ENCODE assay signal across 24 mouse cellular contexts in the genomic region with DNA sequence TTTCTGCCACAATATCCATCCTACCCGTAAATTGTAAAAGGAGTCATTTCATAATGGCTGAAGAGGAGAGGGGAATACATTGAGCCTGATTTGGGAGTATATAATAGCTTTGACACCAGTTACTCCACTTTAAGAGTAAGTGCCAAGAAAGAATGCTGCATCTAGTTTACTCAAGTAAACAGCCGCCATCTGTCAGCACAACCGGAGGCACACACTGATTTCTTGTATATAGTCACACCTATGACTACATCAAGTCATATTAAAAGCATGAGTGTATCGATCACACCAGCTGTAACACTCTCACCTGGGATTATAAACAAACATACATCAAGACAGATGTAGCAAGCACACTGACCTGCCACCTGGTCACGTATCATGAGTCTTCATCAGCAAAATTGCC. TPM values are rescaled to one million over a fixed set of nuclear protein-coding genes. Genes with fewer than 3 reads are reported as not detected.
DNase-seq lines count a peak whose midpoint lies in the region; ATAC-seq and TF ChIP-seq lines count a peak whose summit lies in the region.
"Had no signal": no experiment of that assay in that cellular context is flagged by ENCODE, and none has a peak within 500 bp of the region (broad histone marks: within the 10 kb centered on the region; RNA-seq: fewer than 3 reads in every experiment).

No protein-coding gene starts in this region.

- H3K9me3 ChIP-seq in forebrain, embryonic 13.5 days (replicated peaks), result no peaks in the 10 kb centered on the region
- H3K9me3 ChIP-seq in forebrain, embryonic 10.5 days, result no peaks in the 10 kb centered on the region
- H3K9me3 ChIP-seq in forebrain, embryonic 15.5 days, result no peaks in the 10 kb centered on the region
- H3K9me3 ChIP-seq in forebrain, embryonic 11.5 days (ENCODE audit: control insufficient read depth, low read length), result no peaks in the 10 kb centered on the region
- no peaks in the 10 kb centered on the region for H3K9me3 ChIP-seq in hindbrain, postnatal 0 days (ENCODE audit: low read length)
- no peaks in the 10 kb centered on the region for H3K9me3 ChIP-seq in hindbrain, embryonic 13.5 days
- no peaks in the 10 kb centered on the region for H3K9me3 ChIP-seq in forebrain, postnatal 0 days (ENCODE audit: low read length)
- H3K9me3 ChIP-seq: embryonic facial prominence, embryonic 10.5 days; embryonic facial prominence, embryonic 12.5 days; G1E had no signal

- H3K4me3 ChIP-seq in forebrain, embryonic 13.5 days, result no peak overlapping the region
- H3K4me3 ChIP-seq in forebrain, embryonic 10.5 days, result no peak overlapping the region
- no peak overlapping the region for H3K4me3 ChIP-seq in forebrain, embryonic 15.5 days
- H3K4me3 ChIP-seq in forebrain, embryonic 11.5 days (ENCODE audit: low read depth, low read length), result no peak overlapping the region
- no peak overlapping the region for H3K4me3 ChIP-seq in hindbrain, postnatal 0 days (ENCODE audit: low read length)
- no peak overlapping the region for H3K4me3 ChIP-seq in hindbrain, embryonic 13.5 days
- H3K4me3 ChIP-seq in forebrain, postnatal 0 days (ENCODE audit: low read depth, low read length), result no peak overlapping the region
- H3K4me3 ChIP-seq: embryonic facial prominence, embryonic 10.5 days; embryonic facial prominence, embryonic 12.5 days had no signal

- ATAC-seq in forebrain, embryonic 13.5 days, result peak; percentile 57; the same call in 1 of the 2 replicates
- peak; percentile 43 for ATAC-seq in forebrain, embryonic 15.5 days (replicated peaks)
- no peak for ATAC-seq in forebrain, embryonic 11.5 days (replicated peaks; ENCODE audit: low FRiP score)
- no peak for ATAC-seq in hindbrain, postnatal 0 days
- ATAC-seq in hindbrain, embryonic 13.5 days (ENCODE audit: low FRiP score), result no peak
- ATAC-seq in forebrain, postnatal 0 days, result peak; percentile 23; the same call in 1 of the 2 replicates
- ATAC-seq: activated CD4-positive, CD25-positive, alpha-beta regulatory T cell, adult 4 months; CD4-positive, CD25-positive, alpha-beta regulatory T cell, adult 4 months; Patski had no signal

- H3K36me3 ChIP-seq in forebrain, embryonic 13.5 days (ENCODE audit: poor library complexity, severe bottlenecking), result no peaks in the 10 kb centered on the region
- no peaks in the 10 kb centered on the region for H3K36me3 ChIP-seq in forebrain, embryonic 10.5 days (replicated peaks)
- H3K36me3 ChIP-seq in forebrain, embryonic 15.5 days, result no peaks in the 10 kb centered on the region
- H3K36me3 ChIP-seq in forebrain, embryonic 11.5 days (ENCODE audit: control insufficient read depth, insufficient read depth, low read length), result no peaks in the 10 kb centered on the region
- no peaks in the 10 kb centered on the region for H3K36me3 ChIP-seq in hindbrain, postnatal 0 days (ENCODE audit: insufficient read depth, low read length)
- H3K36me3 ChIP-seq in hindbrain, embryonic 13.5 days, result no peaks in the 10 kb centered on the region
- no peaks in the 10 kb centered on the region for H3K36me3 ChIP-seq in forebrain, postnatal 0 days (ENCODE audit: insufficient read depth)
- H3K36me3 ChIP-seq: embryonic facial prominence, embryonic 10.5 days; embryonic facial prominence, embryonic 12.5 days; G1E had no signal

- H3K27me3 ChIP-seq in forebrain, embryonic 13.5 days, result no peaks in the 10 kb centered on the region
- no peaks in the 10 kb centered on the region for H3K27me3 ChIP-seq in forebrain, embryonic 10.5 days (ENCODE audit: poor library complexity, severe bottlenecking)
- no peaks in the 10 kb centered on the region for H3K27me3 ChIP-seq in forebrain, embryonic 15.5 days
- H3K27me3 ChIP-seq in forebrain, embryonic 11.5 days (ENCODE audit: control insufficient read depth, insufficient read depth, low read length), result no peaks in the 10 kb centered on the region
- H3K27me3 ChIP-seq in hindbrain, postnatal 0 days (ENCODE audit: insufficient read depth, low read length), result no peaks in the 10 kb centered on the region
- H3K27me3 ChIP-seq in hindbrain, embryonic 13.5 days, result no peaks in the 10 kb centered on the region
- no peaks in the 10 kb centered on the region for H3K27me3 ChIP-seq in forebrain, postnatal 0 days (ENCODE audit: insufficient read depth, low read length)
- H3K27me3 ChIP-seq: CH12.LX, Patski had no signal

- no peaks in the 10 kb centered on the region for H3K4me1 ChIP-seq in forebrain, embryonic 13.5 days
- H3K4me1 ChIP-seq in forebrain, embryonic 10.5 days, result no peaks in the 10 kb centered on the region
- H3K4me1 ChIP-seq in forebrain, embryonic 15.5 days, result peaks cover 4% of the 10 kb centered on the region; the same call in 1 of the 2 replicates
- no peaks in the 10 kb centered on the region for H3K4me1 ChIP-seq in forebrain, embryonic 11.5 days (replicated peaks; ENCODE audit: control insufficient read depth, insufficient read depth, low read length)
- 0 out of 2 replicates have a peak, but pooled peaks cover 3% of the 10 kb centered on the region for H3K4me1 ChIP-seq in hindbrain, postnatal 0 days (ENCODE audit: insufficient read depth, low read length)
- H3K4me1 ChIP-seq in hindbrain, embryonic 13.5 days (replicated peaks), result no peaks in the 10 kb centered on the region
- H3K4me1 ChIP-seq in forebrain, postnatal 0 days (ENCODE audit: insufficient read depth), result no peaks in the 10 kb centered on the region

- DNase-seq in forebrain, embryonic 10.5 days (ENCODE audit: extremely low spot score, low spot score), result no peak
- DNase-seq in forebrain, embryonic 11.5 days (ENCODE audit: low spot score), result no peak
- peak; percentile 8 for DNase-seq in hindbrain, postnatal 0 days (ENCODE audit: low spot score)
- no peak for DNase-seq in forebrain, postnatal 0 days
- no peak for DNase-seq in layer of hippocampus, postnatal 36 days
- DNase-seq: adrenal gland, adult 8-10 months; adrenal gland, postnatal 14 days; adrenal gland, postnatal 36 days; B cell, adult 2 months; cerebellum, adult 11-12 months; cerebellum, adult 2 months; cerebellum, adult 9-10 months; cerebellum, postnatal 10 days; cerebellum, postnatal 25 days had no signal

- H3K9ac ChIP-seq in forebrain, embryonic 13.5 days, result no peak overlapping the region
- no peak overlapping the region for H3K9ac ChIP-seq in forebrain, embryonic 15.5 days (replicated peaks)
- no peak overlapping the region for H3K9ac ChIP-seq in forebrain, embryonic 11.5 days (ENCODE audit: low read length)
- H3K9ac ChIP-seq in hindbrain, postnatal 0 days (replicated peaks; ENCODE audit: low read length), result no peak overlapping the region
- no peak overlapping the region for H3K9ac ChIP-seq in hindbrain, embryonic 13.5 days
- no peak overlapping the region for H3K9ac ChIP-seq in forebrain, postnatal 0 days
- H3K9ac ChIP-seq: embryonic facial prominence, embryonic 12.5 days had no signal

- H3K4me2 ChIP-seq in forebrain, embryonic 13.5 days, result no peak overlapping the region
- H3K4me2 ChIP-seq in forebrain, embryonic 15.5 days (replicated peaks), result no peak overlapping the region
- no peak overlapping the region for H3K4me2 ChIP-seq in forebrain, embryonic 11.5 days (ENCODE audit: low read depth, low read length, severe bottlenecking)
- H3K4me2 ChIP-seq in hindbrain, postnatal 0 days (ENCODE audit: low read depth, low read length), result no peak overlapping the region
- no peak overlapping the region for H3K4me2 ChIP-seq in hindbrain, embryonic 13.5 days
- no peak overlapping the region for H3K4me2 ChIP-seq in forebrain, postnatal 0 days (ENCODE audit: low read depth)
- H3K4me2 ChIP-seq: embryonic facial prominence, embryonic 12.5 days had no signal

- no peak for TF ChIP-seq CTCF in hindbrain, postnatal 0 days (IDR thresholded peaks at IDR 0.05; ENCODE audit: low read depth)
- TF ChIP-seq CTCF in forebrain, postnatal 0 days (IDR thresholded peaks at IDR 0.05; ENCODE audit: low read depth), result no peak

- no peak overlapping the region for H3K27ac ChIP-seq in forebrain, embryonic 13.5 days
- H3K27ac ChIP-seq in forebrain, embryonic 10.5 days, result no peak overlapping the region
- no peak overlapping the region for H3K27ac ChIP-seq in forebrain, embryonic 15.5 days (replicated peaks)
- H3K27ac ChIP-seq in forebrain, embryonic 11.5 days (ENCODE audit: low read depth, low read length), result no peak overlapping the region
- no peak overlapping the region for H3K27ac ChIP-seq in hindbrain, postnatal 0 days
- no peak overlapping the region for H3K27ac ChIP-seq in hindbrain, embryonic 13.5 days
- H3K27ac ChIP-seq in forebrain, postnatal 0 days (ENCODE audit: low read depth, low read length), result no peak overlapping the region
- H3K27ac ChIP-seq: embryonic facial prominence, embryonic 10.5 days; embryonic facial prominence, embryonic 12.5 days had no signal

- 82% methylated on average over 5 of the region's 5 CpGs for WGBS in forebrain, embryonic 13.5 days
- WGBS in forebrain, embryonic 10.5 days, result 93% methylated on average over 5 of the region's 5 CpGs
- 70% methylated on average over 5 of the region's 5 CpGs for WGBS in forebrain, embryonic 15.5 days
- WGBS in forebrain, embryonic 11.5 days, result 92% methylated on average over 5 of the region's 5 CpGs
- WGBS in hindbrain, postnatal 0 days, result 76% methylated on average over 5 of the region's 5 CpGs
- 88% methylated on average over 5 of the region's 5 CpGs for WGBS in hindbrain, embryonic 13.5 days
- 72% methylated on average over 5 of the region's 5 CpGs for WGBS in forebrain, postnatal 0 days

RNA-seq across cellular contexts. Expression of a gene that starts 58.4 kb away (rescaled TPM):
- 0.65 and 1.1 TPM in 2 replicates for polyA plus RNA-seq in forebrain, embryonic 13.5 days (2015; fragmentation: Nextera tagmentation; extraction: Ambion mirVana)
- polyA plus RNA-seq in forebrain, embryonic 10.5 days (2016; fragmentation: Nextera tagmentation; extraction: Ambion mirVana), result 2.5 and 2.6 TPM in 2 replicates
- 1.0 and 1.2 TPM in 2 replicates for polyA plus RNA-seq in forebrain, embryonic 15.5 days (2015; fragmentation: Nextera tagmentation; extraction: Ambion mirVana)
- 5.0 and 5.5 TPM in 2 replicates for polyA plus RNA-seq in forebrain, embryonic 11.5 days (2014; fragmentation: Nextera tagmentation; extraction: Ambion mirVana)
- total RNA-seq in hindbrain, postnatal 0 days (2014; rRNA removed), result 11.9 and 16.2 TPM in 2 replicates
- polyA plus RNA-seq in hindbrain, postnatal 0 days (2015; fragmentation: Nextera tagmentation; extraction: Ambion mirVana), result 1.8 and 2.0 TPM in 2 replicates
- polyA plus RNA-seq in hindbrain, embryonic 13.5 days (2015; fragmentation: Nextera tagmentation; extraction: Ambion mirVana), result 1.3 and 1.7 TPM in 2 replicates
- total RNA-seq in forebrain, postnatal 0 days (2014; rRNA removed), result 9.4 and 15.6 TPM in 2 replicates
- 1.9 and 2.3 TPM in 2 replicates for polyA plus RNA-seq in forebrain, postnatal 0 days (2015; fragmentation: Nextera tagmentation; extraction: Ambion mirVana)
- 1 to 10 TPM; 3.3 to 4.6 TPM for total RNA-seq in layer of hippocampus, postnatal 36 days (2021)
- total RNA-seq: CH12.LX had no signal
- polyA plus RNA-seq: activated CD4-positive, CD25-positive, alpha-beta regulatory T cell, adult 4 months; CD4-positive, CD25-positive, alpha-beta regulatory T cell, adult 4 months; G1E had no signal

Comparison
In these comparisons a context has a peak if more than half of its experiments do, and no peak if none do; other contexts are left out.
1. ATAC-seq: peak in forebrain, embryonic 13.5 days (single experiment), forebrain, embryonic 15.5 days (single experiment) and forebrain, postnatal 0 days (single experiment); none in forebrain, embryonic 11.5 days (single experiment), hindbrain, postnatal 0 days (single experiment) and hindbrain, embryonic 13.5 days (single experiment).